Mouse (Mus musculus) adipocyte (in vitro differentiated cells): Measurements from ENCODE around the gene Olfr967.
"Not testable (repeated sequence)": the region's sequence is repeated elsewhere in the genome, so short reads cannot be mapped to it uniquely, and the experiment has no call there.

Source experiments
- DNase-seq: peaks from one replicate; pipeline ENCODE4 v3.0.0-alpha.2; 2016; ENCODE audit warnings: low spot score

Gene Olfr967

GRCm38 (mm10) chr9:39745949-39746348, at the start of gene Olfr967:
Olfr967 (plus strand) TSS chr9:39746249.
- DNase-seq = no peak

- not testable (repeated sequence) for DNase-seq
Observed at GRCm38 (mm10) chr9:39701123-39701522, 44.9 kb upstream of the Olfr967 start.

GRCm38 (mm10) chr9:39707017-39707416, 39.0 kb upstream of the Olfr967 start, which contains the start of gene Olfr149:
Olfr149 (minus strand) TSS chr9:39707117.
- no peak for DNase-seq

- DNase-seq = no peak
Observed at GRCm38 (mm10) chr9:39708958-39709357, 37.1 kb upstream of the Olfr967 start.

- DNase-seq = no peak
Observed at GRCm38 (mm10) chr9:39711053-39711452, 35.0 kb upstream of the Olfr967 start, which contains the start of gene Olfr965. Olfr965 (plus strand) TSS chr9:39711353.

- no peak for DNase-seq
Observed at GRCm38 (mm10) chr9:39730678-39731077, 15.4 kb upstream of the Olfr967 start, which contains the start of gene Olfr150. Olfr150 (plus strand) TSS chr9:39730978.

GRCm38 (mm10) chr9:39740741-39741140, 5.3 kb upstream of the Olfr967 start:
- no peak for DNase-seq

- no peak for DNase-seq
Observed at GRCm38 (mm10) chr9:39746428-39746827, 379 bp downstream of the Olfr967 start.

- DNase-seq = no peak
Observed at GRCm38 (mm10) chr9:39783153-39783552, 37.1 kb downstream of the Olfr967 start, which contains the start of gene Olfr968. Olfr968 (minus strand) TSS chr9:39783253.

- DNase-seq = no peak
Observed at GRCm38 (mm10) chr9:39790558-39790957, 44.5 kb downstream of the Olfr967 start, which contains the start of gene Olfr969. Olfr969 (plus strand) TSS chr9:39790945.
